Mouse (Mus musculus): ENCODE measurements around the gene Bco1.
A peak's percentile ranks its signal among the peaks of the same experiment; 100 is the strongest.

The Bco1 gene

GRCm38 (mm10) chr8:117095647-117096046 lies at the start of gene Bco1:
TSS of gene Bco1 (plus strand) at chr8:117095854.
- DNase-seq (ENCODE audit: low spot score in 2 of 2): no peak

GRCm38 (mm10) chr8:117049444-117049843 lies 46.2 kb upstream of the Bco1 start:
- DNase-seq (ENCODE audit: low spot score in 2 of 2): no peak

GRCm38 (mm10) chr8:117050763-117051162 lies 44.9 kb upstream of the Bco1 start:
- no peak for DNase-seq (ENCODE audit: low spot score in 2 of 2)

GRCm38 (mm10) chr8:117051316-117051715 lies 44.3 kb upstream of the Bco1 start:
- DNase-seq (ENCODE audit: low spot score in 2 of 2): no peak

- DNase-seq (ENCODE audit: low spot score in 2 of 2): no peak
These were observed 42.2 kb upstream of the Bco1 start for GRCm38 (mm10) chr8:117053135-117054079.

GRCm38 (mm10) chr8:117054146-117054545 lies 41.5 kb upstream of the Bco1 start:
- DNase-seq (ENCODE audit: low spot score in 2 of 2): no peak

DNA sequence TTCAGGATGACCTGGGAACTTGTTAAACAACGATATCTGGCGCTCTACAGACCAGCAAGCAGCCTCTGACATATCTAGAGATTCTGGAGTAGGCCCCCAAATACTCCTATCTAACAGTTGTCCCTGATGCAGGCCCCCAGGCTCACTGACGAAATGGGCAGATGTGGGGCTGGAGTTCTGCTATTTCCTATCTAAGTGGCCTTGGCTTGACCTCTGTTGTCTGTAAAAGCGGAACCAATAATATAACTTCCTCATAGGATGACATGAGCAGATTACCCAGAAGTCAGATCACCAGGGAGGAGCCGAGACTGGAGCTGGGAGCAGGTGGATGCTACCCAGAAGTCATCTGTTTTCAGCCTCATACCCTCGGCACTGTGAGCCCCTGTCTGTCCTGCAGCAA lies 40.6 kb upstream of the Bco1 start:
- no peak for DNase-seq (ENCODE audit: low spot score in 2 of 2)

DNA sequence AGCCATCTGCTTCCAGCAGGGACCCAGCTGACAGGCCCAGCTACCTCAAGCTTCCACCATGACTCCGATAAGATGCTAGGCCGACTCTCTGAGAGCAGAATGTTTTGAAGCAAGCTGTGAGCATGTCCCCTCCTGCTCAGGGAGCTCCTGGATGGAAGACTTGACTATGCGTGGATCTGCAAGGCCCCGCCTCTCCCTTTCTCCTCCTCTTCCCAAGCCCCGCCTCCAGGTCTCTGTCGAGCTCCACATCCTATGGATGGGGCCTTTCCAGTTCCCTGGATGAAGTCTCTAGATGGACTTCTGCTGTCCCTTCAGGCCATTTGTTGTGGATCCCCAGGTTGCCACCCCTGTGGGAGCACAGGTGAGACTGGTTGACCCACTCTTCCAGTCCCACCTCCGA lies 36.6 kb upstream of the Bco1 start:
- no peak for DNase-seq (ENCODE audit: low spot score in 2 of 2)

DNA sequence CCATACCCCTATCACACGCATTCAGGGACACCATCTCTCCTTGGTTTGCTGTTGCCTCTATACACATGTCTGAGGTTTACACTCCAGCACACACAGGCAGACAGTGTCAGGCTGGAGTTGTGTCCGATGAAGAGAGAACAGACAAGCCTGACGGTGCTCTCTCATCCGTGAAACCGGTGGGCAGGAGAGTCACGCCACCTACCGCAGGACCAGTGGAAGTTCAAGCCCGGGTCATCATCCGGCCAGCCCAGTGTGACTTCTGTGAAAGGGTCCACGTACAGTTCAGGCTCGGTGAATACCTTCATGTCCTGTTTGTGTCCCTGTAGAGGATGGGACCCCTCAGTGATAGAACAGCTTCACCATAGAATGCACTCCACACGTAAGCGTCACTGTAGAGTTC lies 35.3 kb upstream of the Bco1 start:
- no peak for DNase-seq (ENCODE audit: low spot score in 2 of 2)

DNA sequence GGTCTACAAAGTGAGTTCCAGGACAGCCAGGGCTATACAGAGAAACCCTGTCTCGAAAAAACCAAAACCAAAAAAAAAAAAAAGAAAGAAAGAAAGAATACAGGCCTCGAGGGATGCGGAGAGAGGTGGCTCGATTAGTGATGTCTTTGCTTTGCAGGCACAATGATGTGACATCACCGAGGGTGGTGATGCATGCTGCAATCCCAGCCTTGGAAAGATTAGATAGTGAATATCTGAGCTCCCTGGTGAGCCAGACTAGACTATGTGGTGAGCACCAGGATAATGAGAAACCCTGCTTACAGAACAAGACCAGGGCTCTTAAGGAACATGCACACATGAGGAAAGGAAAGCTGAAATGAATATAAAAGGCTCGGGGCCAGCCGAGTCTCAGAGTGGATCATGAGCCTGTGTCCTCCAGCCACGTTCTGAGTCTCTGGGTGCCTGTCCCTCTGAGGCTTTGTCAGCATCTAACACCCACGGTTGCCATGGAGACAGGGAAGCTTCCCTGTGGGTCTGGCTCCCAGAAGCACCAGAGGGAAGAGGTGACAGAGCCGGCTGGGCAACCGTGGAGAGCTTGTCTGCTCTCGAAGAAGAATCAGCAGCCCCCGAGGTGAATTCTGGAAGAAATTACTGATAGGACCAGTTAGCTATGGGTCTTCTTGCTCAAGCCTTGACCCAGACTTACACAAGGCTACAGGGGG lies 34.3 kb upstream of the Bco1 start:
- DNase-seq (ENCODE audit: low spot score in 2 of 2): peak; percentile 21 to 26

- no peak for DNase-seq (ENCODE audit: low spot score in 2 of 2)
These were observed 28.7 kb upstream of the Bco1 start for GRCm38 (mm10) chr8:117066955-117067354.

- DNase-seq (ENCODE audit: low spot score in 2 of 2): no peak
These were observed 28.3 kb upstream of the Bco1 start for GRCm38 (mm10) chr8:117067396-117067795.

- DNase-seq (ENCODE audit: low spot score in 2 of 2): no peak
These were observed 27.4 kb upstream of the Bco1 start for GRCm38 (mm10) chr8:117068294-117068693.

GRCm38 (mm10) chr8:117069708-117070107 lies 25.9 kb upstream of the Bco1 start:
- DNase-seq (ENCODE audit: low spot score in 2 of 2): no peak

DNA sequence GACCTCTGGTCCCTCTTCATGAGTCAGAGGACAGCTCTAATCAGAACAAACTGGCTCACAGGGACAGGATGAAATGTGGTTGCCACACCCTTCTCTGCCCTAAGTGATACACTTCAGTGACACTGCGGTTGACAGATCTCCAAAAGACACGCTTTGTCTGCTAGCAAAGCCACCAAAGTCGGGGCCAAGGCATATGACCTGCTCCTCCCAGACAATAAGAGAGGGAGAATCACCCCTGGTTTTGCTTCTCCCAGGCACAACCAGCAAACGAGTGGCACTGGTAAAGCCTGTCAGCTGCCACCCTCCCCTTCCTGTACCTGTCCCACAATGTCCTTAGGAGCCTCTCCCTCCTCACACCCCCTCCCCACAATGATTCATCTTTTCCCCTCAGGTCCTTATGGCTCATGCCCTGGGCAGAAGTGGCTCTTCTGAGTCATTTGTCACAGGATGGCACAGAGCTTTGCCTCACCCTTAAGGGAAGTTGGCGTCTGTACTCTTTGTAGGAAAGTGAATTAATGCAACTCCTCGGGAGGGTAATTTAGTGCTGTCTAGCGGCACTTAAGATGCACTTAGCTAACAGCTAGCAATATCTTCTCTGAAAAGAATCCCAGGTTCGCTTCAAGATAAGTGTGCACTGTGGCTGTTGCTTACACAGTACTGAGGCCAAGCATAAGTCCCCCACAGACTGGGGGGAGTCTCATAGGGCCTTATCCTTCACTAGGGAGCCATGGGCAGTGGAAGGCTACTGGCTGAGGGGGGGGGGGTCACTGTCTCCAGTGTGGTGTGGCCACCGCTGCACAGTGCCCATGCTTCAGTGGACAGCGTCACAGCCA lies 21.1 kb upstream of the Bco1 start:
- DNase-seq (ENCODE audit: low spot score in 2 of 2): no peak

- no peak for DNase-seq (ENCODE audit: low spot score in 2 of 2)
These were observed 17.2 kb upstream of the Bco1 start for GRCm38 (mm10) chr8:117078367-117078926.

DNA sequence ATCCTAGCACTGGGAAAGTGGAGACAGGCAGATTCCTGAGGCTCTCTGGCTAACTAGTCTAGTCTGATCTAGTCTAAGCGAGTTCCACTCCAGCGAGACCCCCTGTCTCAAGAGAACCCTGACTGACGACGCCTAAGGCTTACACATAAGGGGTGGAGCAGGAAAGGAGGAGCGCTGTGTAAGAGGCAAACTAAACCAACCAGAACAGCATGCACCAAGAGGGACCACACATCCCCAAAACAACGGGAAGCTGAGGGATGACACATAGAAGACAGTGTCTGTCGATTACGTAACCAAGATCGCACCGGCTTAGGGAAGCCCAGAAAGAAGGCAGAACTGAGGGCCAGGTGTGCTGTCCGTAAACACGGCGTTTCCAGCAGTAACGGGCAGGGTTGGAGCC lies 16.0 kb upstream of the Bco1 start:
- no peak for DNase-seq (ENCODE audit: low spot score in 2 of 2)

DNA sequence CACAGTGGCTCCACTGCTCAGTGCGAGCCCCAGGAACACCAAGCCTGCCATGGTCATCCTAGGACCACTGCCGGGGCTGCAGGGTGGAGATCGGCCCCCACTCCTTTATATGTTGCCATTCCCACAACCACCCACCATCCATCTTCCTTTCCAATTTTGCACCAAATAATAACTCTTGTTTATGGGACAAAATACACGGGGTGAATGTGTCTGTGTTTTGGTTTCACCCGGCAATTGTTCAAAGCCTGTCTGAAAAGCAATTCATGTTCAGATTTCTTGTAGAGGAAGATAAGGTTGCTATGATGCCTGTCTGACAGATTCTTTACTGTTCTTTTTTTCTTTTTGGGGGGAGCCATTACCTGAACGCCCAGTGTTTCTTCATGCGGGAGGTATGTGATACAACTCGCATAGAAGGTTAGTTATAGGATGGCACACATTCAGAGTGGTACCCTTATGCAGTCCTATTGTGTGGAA lies 13.2 kb upstream of the Bco1 start, which contains the start of gene Pkd1l2:
TSS of gene Pkd1l2 (minus strand) at position 51 of the 474 bp plus-strand sequence.
- no peak for DNase-seq (ENCODE audit: low spot score in 2 of 2)

GRCm38 (mm10) chr8:117082947-117083559 lies 12.6 kb upstream of the Bco1 start:
- DNase-seq (ENCODE audit: low spot score in 2 of 2): no peak

DNA sequence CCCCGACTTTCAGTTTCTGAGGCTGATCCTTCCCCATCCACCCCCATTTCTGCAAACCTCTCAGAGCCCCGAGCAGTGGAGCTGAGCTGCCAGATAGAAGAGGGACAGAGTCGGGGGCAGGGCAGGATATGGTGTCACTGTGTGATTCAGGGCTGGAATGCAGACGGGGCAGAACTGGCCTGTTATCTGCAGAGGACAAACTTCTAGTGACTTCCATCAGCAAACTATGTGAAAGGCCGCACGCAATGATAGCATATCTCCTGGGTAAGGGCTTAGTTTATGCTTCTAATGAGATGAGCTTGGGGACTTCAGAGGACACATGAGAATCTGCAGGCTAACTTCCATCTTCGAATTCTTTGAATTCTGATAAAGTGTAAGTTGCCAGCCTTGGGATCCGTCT lies 10.1 kb upstream of the Bco1 start:
- DNase-seq (ENCODE audit: low spot score in 2 of 2): no peak

- DNase-seq (ENCODE audit: low spot score in 2 of 2): no peak
These were observed 8.6 kb upstream of the Bco1 start for GRCm38 (mm10) chr8:117087036-117087435.
